Mouse (Mus musculus) embryo, embryonic 11 days (tissue): ENCODE data around the gene Ppp1r36.
A peak's percentile ranks its signal among the peaks of the same experiment; 100 is the strongest.

ENCODE experiments used
- DNase-seq: peaks from one replicate; pipeline ENCODE4 v3.0.0-alpha.2; 2015

Gene Ppp1r36

GRCm38 (mm10) chr12:76417433-76417854 is at the start of gene Ppp1r36:
Gene Ppp1r36 (plus strand): TSS chr12:76417538.
- peak; percentile 69 for DNase-seq

- no peak for DNase-seq
Observed at GRCm38 (mm10) chr12:76368201-76368789, 49.0 kb upstream of the Ppp1r36 start.

GRCm38 (mm10) chr12:76368790-76369205 is 48.5 kb upstream of the Ppp1r36 start:
- DNase-seq, result peak; percentile 86

GRCm38 (mm10) chr12:76369206-76369977 is 47.9 kb upstream of the Ppp1r36 start, which contains the start of gene Zbtb25:
Gene Zbtb25 (minus strand): TSS chr12:76369602.
- peak; percentile 94 for DNase-seq

GRCm38 (mm10) chr12:76369978-76370830 is 47.1 kb upstream of the Ppp1r36 start, which contains the start of gene Zbtb1:
Gene Zbtb1 (plus strand): TSS chr12:76370266.
- peak; percentile 87 for DNase-seq

GRCm38 (mm10) chr12:76370831-76371571 is 46.3 kb upstream of the Ppp1r36 start:
- DNase-seq, result peak; percentile 90

DNA sequence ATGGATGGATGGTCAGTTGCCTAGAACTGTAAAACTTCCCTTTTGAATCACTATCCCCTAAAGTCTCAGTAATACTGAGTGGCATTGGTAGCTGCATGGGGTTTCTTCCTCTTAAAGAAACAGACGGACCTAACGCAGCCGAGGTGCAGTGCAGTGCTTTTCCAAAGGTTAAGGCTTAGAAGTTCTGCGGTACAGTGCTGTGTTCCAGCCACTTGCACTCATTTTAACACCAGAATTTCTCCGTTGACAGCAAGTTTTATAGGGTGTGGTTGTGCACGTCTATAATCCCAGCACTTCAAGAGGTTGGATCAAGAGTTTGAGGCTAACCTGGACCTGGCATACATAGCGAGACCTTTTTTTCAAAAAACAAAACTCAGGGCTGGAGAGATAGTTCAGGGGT is 45.3 kb upstream of the Ppp1r36 start:
- no peak for DNase-seq

DNA sequence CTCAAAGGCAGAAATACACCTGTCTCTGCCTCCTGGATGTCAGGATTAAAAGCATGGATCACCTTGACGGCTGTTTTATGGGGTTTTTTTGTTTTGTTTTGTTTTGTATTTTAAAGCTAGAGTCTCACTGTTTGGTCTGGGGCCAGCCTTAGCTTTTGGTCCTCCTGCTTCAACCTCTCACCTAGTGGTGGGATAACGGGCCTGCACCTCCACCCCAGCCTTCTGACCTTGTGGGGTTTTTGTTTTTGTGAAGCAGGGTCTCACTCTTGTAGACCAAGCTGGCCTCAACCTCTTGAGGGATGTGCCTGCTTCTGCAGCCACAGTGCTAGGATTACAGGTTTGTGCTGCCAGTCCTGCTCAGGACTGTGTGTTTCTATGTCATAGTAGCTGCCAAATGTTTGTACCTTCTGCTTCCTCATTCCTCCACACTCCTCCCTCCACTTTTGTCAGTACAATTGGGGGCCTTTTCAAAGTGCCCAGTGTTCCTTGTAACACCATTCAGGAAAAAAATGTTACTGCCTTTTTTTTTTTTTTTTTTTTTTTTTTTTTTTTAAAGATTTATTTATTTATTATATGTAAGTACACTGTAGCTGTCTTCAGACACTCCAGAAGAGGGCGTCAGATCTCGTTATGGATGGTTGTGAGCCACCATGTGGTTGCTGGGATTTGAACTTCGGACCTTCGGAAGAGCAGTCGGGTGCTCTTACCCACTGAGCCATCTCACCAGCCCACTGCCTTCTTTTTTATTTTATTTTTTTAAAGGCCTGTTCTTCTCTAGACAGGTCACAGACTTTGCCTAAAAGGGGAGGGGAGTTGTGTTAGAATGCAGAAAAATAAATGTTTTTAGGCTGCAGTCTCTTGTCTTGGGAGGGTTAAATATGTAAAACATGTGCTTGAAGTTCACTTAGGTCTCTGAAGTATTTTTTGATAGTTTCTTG is 44.2 kb upstream of the Ppp1r36 start:
- DNase-seq, result no peak

- DNase-seq, result no peak
Observed at GRCm38 (mm10) chr12:76373991-76374390, 43.3 kb upstream of the Ppp1r36 start.

GRCm38 (mm10) chr12:76374911-76375310 is 42.4 kb upstream of the Ppp1r36 start:
- no peak for DNase-seq

GRCm38 (mm10) chr12:76375506-76375905 is 41.8 kb upstream of the Ppp1r36 start:
- no peak for DNase-seq

GRCm38 (mm10) chr12:76376649-76377048 is 40.7 kb upstream of the Ppp1r36 start:
- DNase-seq, result peak; percentile 55

DNA sequence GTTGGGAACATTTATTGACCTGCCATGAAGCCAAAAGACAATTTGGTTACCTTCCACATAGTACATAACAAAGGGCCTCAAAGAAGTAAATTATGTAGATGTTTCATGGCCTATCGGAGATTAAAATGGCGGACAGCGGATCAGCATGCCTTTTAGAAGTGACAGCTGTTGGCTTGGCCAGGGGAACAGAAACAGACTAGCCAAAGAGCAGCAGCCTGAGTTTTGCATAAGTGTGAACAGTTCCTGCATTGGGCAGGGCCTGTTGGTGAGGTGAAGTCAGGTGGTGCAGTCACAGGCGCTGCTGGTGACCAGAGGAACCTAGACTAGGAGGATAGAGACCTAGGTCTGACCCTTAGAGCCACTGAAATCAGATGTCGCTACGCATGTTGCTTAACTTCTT is 40.3 kb upstream of the Ppp1r36 start:
- DNase-seq, result no peak

GRCm38 (mm10) chr12:76377726-76378125 is 39.6 kb upstream of the Ppp1r36 start:
- DNase-seq, result no peak

GRCm38 (mm10) chr12:76378556-76378955 is 38.8 kb upstream of the Ppp1r36 start:
- DNase-seq, result no peak

GRCm38 (mm10) chr12:76380151-76380550 is 37.2 kb upstream of the Ppp1r36 start:
- no peak for DNase-seq

- no peak for DNase-seq
Observed at GRCm38 (mm10) chr12:76385342-76385741, 32.0 kb upstream of the Ppp1r36 start.

GRCm38 (mm10) chr12:76388794-76389193 is 28.5 kb upstream of the Ppp1r36 start:
- DNase-seq, result no peak

- DNase-seq, result no peak
Observed at GRCm38 (mm10) chr12:76391595-76392271, 25.6 kb upstream of the Ppp1r36 start.

DNA sequence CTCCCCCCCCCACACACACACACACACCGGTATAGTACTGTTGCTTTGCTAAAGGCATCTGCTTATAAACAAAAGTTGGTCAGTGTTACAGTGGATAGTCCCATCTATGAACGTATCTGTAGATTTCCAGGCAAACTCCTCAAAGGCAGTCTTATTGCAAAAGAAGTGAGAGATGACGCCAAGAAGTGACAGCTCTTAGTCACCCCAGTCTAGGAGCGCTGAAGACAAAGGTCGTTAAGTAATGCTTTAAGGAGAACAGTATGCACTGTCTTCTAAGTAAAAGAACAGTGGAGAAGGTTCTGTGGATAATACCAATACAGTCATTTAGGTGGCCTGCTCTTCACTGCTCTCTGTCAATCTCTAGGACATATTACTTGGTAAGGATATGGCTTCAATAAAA is 24.4 kb upstream of the Ppp1r36 start:
- no peak for DNase-seq

DNA sequence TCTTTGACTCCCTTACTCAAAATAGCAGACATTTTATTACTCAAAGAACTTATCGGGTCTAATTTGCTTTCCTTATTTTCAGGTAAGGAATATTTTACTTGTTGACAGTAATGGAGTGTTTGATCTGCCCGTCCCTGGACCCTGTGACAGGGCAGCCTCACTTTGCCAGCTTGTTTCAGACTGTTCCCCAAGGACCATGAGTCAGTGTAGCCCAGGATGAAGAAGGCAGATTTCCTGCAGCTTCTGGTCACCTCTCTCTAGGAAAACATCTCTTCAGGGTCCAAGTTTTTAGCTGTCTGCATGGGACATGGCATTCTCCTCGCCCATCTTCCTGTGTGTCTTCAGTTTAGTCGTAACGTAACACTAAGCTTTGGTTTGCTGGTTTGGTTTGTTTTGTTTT is 20.1 kb upstream of the Ppp1r36 start:
- no peak for DNase-seq
